Mouse (Mus musculus) fat pad, adult 2 months (tissue): ENCODE data around the gene Cd47.

Experiments
- DNase-seq: peaks from one replicate; pipeline ENCODE4 v3.0.0-alpha.2; 2011; ENCODE audit warnings: low read depth, low spot score; ENCODE audit errors: extremely low read depth

Gene Cd47

GRCm38 (mm10) chr16:49906940-49907339 lies 106.6 kb downstream of the Cd47 start:
- DNase-seq: no peak

GRCm38 (mm10) chr16:49907356-49907755 lies 107.0 kb downstream of the Cd47 start:
- no peak for DNase-seq

GRCm38 (mm10) chr16:49909536-49909935 lies 109.2 kb downstream of the Cd47 start:
- no peak for DNase-seq

GRCm38 (mm10) chr16:49914094-49914493 lies 113.8 kb downstream of the Cd47 start:
- DNase-seq: no peak

- no peak for DNase-seq
Measured at GRCm38 (mm10) chr16:49915532-49916476, 115.5 kb downstream of the Cd47 start.

GRCm38 (mm10) chr16:49920191-49920590 lies 119.9 kb downstream of the Cd47 start:
- DNase-seq: no peak

GRCm38 (mm10) chr16:49921677-49922076 lies 121.3 kb downstream of the Cd47 start:
- no peak for DNase-seq

- no peak for DNase-seq
Measured at GRCm38 (mm10) chr16:49922098-49922497, 121.8 kb downstream of the Cd47 start.

- DNase-seq: no peak
Measured at GRCm38 (mm10) chr16:49923720-49924119, 123.4 kb downstream of the Cd47 start.

GRCm38 (mm10) chr16:49924941-49925340 lies 124.6 kb downstream of the Cd47 start:
- DNase-seq: no peak

- DNase-seq: no peak
Measured at GRCm38 (mm10) chr16:49933274-49933673, 132.9 kb downstream of the Cd47 start.

- no peak for DNase-seq
Measured at GRCm38 (mm10) chr16:49936008-49936443, 135.7 kb downstream of the Cd47 start.

GRCm38 (mm10) chr16:49936793-49937192 lies 136.5 kb downstream of the Cd47 start:
- no peak for DNase-seq

- DNase-seq: no peak
Measured at GRCm38 (mm10) chr16:49937218-49938165, 137.2 kb downstream of the Cd47 start.

GRCm38 (mm10) chr16:49938483-49939301 lies 138.4 kb downstream of the Cd47 start:
- no peak for DNase-seq

- DNase-seq: no peak
Measured at GRCm38 (mm10) chr16:49939376-49939775, 139.0 kb downstream of the Cd47 start.

- DNase-seq: no peak
Measured at GRCm38 (mm10) chr16:49940473-49940872, 140.1 kb downstream of the Cd47 start.

GRCm38 (mm10) chr16:49941031-49941430 lies 140.7 kb downstream of the Cd47 start:
- DNase-seq: no peak

GRCm38 (mm10) chr16:49943726-49944125 lies 143.4 kb downstream of the Cd47 start:
- no peak for DNase-seq

- DNase-seq: no peak
Measured at GRCm38 (mm10) chr16:49945084-49945483, 144.8 kb downstream of the Cd47 start.

GRCm38 (mm10) chr16:49947049-49947448 lies 146.7 kb downstream of the Cd47 start:
- DNase-seq: no peak
